Mouse (Mus musculus): ENCODE results near the gene Fyn. TPM values are rescaled to one million over a fixed set of nuclear protein-coding genes. Genes with fewer than 3 reads are reported as not detected.

Fyn gene
- total RNA-seq, 2 experiments from 2014 or later: 116 to 117 TPM

DNA sequence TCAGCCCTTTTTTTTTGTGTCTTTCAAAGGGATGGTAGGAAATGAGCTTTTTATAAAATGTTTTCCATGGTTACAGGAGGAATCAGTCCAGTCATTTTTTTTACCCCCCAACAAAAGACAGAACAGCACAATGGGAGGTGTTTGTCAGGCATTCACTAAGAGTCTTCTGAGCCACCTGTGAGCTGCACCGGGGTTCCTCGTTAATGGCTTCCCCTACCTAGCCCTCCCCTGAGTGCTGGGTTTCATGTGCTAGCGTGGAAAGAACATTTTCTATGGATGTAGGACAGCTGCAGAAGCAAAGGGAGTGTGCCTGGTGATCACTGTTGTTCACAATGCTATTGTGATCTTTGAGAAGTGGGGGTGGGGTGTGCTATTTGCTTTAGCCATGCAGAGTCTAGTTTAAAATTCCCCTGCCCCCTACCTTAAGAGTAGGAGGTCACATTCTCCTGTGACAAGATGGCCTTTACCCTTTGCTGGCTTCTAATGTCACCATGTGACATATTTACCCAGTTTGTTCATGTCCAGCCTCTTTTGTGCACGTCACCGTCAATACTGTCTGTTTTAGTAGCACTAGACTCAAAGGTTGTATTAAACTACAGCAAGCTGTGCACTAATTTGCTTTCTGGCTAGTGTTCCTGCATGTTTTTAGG, 11.2 kb downstream of the Fyn start:
- DNase-seq (ENCODE audit: extremely low spot score in 1 of 2, low spot score in 2 of 2): no peak
- no peak overlapping the region for H3K27ac ChIP-seq
- no peak overlapping the region for H3K4me3 ChIP-seq
- intact Hi-C loops (cut with DNase I): loop anchor here (5.0 kb wide), 1 partner anchor 127 kb away; no protein-coding TSS in a partner anchor
- no peak for TF ChIP-seq CTCF (IDR thresholded peaks at IDR 0.05)

DNA sequence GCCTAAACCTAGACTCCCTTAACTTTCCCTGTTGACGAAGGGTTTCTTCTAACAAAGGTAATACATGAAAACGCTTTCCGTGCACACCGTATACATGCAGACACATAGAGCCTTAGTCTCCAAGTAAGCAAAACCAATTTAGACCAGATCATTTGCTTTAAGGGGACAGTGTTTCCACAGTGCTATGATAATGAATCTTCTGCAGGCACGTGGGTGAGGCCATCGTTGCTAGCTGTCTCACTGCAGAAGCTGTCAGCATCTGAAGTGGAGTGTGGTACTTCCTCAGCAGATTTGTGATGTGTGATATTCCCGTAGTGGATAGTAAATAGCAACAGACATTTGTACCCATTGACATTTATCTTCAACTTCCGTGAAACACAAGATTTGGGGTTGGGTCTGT, 16.6 kb downstream of the Fyn start:
- TF ChIP-seq CTCF (IDR thresholded peaks at IDR 0.05): no peak
- no peak for DNase-seq (ENCODE audit: extremely low spot score in 1 of 2, low spot score in 2 of 2)
- intact Hi-C loops (cut with DNase I): no loop called here
- Histone ChIP-seq H3K27ac (no peak overlapping the region), H3K4me3 (no peak overlapping the region)

GRCm38 (mm10) chr10:39386203-39386602, 17.5 kb downstream of the Fyn start:
- intact Hi-C loops (cut with DNase I): no loop called here

DNA sequence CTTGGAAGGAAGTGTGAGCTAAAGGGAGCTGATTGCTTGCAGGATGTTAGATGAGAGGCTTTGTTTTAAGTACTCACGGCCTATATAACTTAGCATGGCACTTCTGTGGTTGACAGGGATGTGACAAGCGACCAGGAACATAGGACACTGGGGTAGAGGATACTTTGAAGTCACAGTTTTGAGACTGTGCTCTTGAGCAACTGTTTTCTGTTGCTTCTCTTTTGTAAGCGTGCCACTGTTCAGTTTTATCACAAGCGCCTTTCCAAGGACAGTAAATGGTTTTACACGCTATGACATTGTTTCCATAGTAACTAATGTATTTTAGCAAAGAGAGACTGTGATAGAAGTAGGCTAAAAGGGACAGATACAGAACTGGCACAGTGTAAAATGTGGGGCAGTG, 18.4 kb downstream of the Fyn start:
- no peak for DNase-seq (ENCODE audit: extremely low spot score in 1 of 2, low spot score in 2 of 2)
- Histone ChIP-seq H3K27ac (peak overlapping the region; percentile 40; the same call in 1 of the 2 replicates), H3K4me3 (no peak overlapping the region)
- TF ChIP-seq CTCF (IDR thresholded peaks at IDR 0.05): no peak
- intact Hi-C loops (cut with DNase I): no loop called here

More at GRCm38 (mm10) chr10:39386203-39386602, 17.5 kb downstream of the Fyn start:
- DNase-seq (ENCODE audit: extremely low spot score in 1 of 2, low spot score in 2 of 2): no peak
- Histone ChIP-seq H3K27ac (no peak overlapping the region), H3K4me3 (no peak overlapping the region)
- no peak for TF ChIP-seq CTCF (IDR thresholded peaks at IDR 0.05)

GRCm38 (mm10) chr10:39387556-39387955, 18.9 kb downstream of the Fyn start:
- peak in 1 of 2 experiments; percentile 15 for DNase-seq (ENCODE audit: extremely low spot score in 1 of 2, low spot score in 2 of 2)
- Histone ChIP-seq H3K27ac (no peak overlapping the region; the same call in 1 of the 2 replicates), H3K4me3 (no peak overlapping the region)
- no peak for TF ChIP-seq CTCF (IDR thresholded peaks at IDR 0.05)
- intact Hi-C loops (cut with DNase I): no loop called here

GRCm38 (mm10) chr10:39388144-39388543, 19.5 kb downstream of the Fyn start:
- Histone ChIP-seq H3K27ac (no peak overlapping the region), H3K4me3 (no peak overlapping the region)
- intact Hi-C loops (cut with DNase I): no loop called here
- DNase-seq (ENCODE audit: extremely low spot score in 1 of 2, low spot score in 2 of 2): no peak
- TF ChIP-seq CTCF (IDR thresholded peaks at IDR 0.05): no peak

DNA sequence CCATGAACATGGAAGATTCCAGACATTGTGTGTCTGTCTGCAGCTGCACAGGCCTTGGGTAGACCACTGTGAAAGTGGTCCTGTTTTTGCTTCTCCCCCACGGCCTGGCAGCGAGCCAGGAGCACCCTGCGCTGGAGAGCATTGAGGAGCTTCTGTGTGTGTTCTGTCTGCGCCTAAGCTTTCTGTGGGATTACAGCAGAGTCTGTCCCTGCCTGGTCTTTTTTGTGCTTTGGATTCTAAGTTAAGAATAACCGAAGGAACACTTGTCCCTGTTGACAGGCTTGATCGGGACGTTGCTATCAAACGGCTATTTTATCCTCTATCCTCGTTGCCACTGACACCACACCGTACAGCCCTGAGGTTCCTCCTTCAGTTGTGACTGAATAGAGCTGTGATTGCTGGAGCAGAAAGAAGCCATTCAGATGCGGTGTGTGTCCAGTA, 20.8 kb downstream of the Fyn start:
- intact Hi-C loops (cut with DNase I): no loop called here
- no peak for TF ChIP-seq CTCF (IDR thresholded peaks at IDR 0.05)
- no peak for DNase-seq (ENCODE audit: extremely low spot score in 1 of 2, low spot score in 2 of 2)
- Histone ChIP-seq H3K27ac (no peak overlapping the region), H3K4me3 (no peak overlapping the region)

DNA sequence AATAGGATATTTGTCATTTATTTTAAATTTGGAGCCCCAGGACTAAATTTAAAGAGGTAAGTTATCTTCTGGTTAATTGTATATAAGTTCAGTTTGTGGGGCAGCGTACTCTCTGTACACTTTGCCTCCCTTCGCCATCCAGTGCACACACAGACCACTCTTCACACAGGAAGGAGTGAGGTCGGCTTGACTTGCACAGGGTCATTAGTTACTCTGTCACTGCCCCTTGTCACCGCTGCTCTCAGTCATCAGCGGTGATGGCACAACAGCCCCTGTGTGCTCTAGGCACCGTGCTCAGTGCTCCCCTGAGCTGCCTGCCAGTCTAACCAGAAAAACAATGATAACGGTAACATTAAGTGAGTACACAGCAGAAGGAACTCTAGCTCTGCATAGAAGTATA, 21.9 kb downstream of the Fyn start:
- intact Hi-C loops (cut with DNase I): no loop called here
- Histone ChIP-seq H3K4me3 (no peak overlapping the region), H3K27ac (no peak overlapping the region)
- no peak for DNase-seq (ENCODE audit: extremely low spot score in 1 of 2, low spot score in 2 of 2)
- no peak for TF ChIP-seq CTCF (IDR thresholded peaks at IDR 0.05)

DNA sequence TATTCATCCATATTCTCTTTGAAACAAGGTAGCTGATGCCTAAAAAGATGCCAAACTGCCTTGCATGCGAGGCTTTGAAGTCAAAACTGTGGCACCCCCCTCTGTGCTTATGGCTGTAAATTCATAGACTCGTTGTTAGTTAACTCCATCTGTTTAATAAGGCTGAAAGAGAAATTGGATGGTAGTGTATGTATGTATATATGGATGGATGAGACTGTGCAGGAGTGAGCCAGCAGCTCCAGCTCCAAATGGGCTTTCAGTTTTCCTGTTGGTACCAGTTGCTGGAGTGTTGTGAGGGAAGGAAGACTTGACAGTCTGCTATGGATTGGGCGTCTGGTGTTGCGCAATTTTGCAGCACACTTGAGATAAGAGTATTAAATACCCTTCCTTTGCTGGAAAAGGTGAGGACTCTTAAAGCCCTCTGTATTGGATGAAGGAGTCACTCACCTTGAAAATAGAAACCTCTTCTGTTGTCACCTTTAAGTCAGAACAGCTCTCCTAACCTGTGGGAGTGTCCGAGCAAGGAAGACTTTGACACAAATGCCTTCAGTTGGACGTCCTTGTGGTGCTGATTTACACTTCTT, 24.3 kb downstream of the Fyn start:
- no peak for DNase-seq (ENCODE audit: extremely low spot score in 1 of 2, low spot score in 2 of 2)
- H3K4me3 ChIP-seq: no peak overlapping the region
- no peak overlapping the region for H3K27ac ChIP-seq
- intact Hi-C loops (cut with DNase I): no loop called here
- TF ChIP-seq CTCF (IDR thresholded peaks at IDR 0.05): no peak

DNA sequence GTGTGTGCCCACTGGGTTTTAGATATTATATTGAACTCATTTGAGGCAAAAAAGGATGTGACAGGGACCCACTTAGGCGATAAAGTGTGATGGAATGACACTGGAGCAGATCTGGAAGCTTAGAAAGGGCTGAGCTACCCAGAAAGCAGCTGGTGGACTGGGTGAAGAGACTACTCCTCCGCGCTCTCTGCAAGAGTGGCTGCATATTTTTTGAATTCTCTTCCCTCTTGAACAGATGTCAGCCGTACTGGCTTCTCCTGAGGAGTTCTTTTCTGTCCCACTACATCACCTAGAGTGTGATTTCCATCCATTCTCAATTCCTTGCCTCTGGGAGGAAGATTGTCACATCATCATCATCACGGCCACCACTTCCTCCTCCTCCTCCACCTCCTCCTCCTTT, 26.9 kb downstream of the Fyn start:
- TF ChIP-seq CTCF (IDR thresholded peaks at IDR 0.05): no peak
- intact Hi-C loops (cut with DNase I): no loop called here
- no peak overlapping the region for H3K4me3 ChIP-seq
- no peak for DNase-seq (ENCODE audit: extremely low spot score in 1 of 2, low spot score in 2 of 2)
- H3K27ac ChIP-seq: no peak overlapping the region; the same call in 1 of the 2 replicates

DNA sequence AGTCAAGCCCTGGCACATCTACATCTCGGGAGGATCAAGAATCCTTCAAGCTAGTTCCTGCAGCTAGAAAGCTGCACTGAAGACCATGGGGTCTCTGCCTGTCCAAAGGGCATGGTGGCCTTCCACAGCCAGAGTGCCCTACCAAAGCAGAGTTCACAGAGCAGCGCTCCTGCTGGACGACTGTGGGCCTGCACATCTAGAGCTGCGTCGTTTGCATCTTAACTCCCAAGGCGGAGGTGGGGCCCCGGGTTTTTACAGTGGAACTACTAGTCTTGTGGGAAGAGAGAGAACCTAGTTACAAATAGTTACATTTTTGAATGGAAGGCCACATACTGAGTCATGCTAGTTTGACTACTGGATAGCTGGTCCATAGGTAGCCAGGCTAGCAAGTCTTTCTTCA, 30.3 kb downstream of the Fyn start:
- TF ChIP-seq CTCF (IDR thresholded peaks at IDR 0.05): no peak
- Histone ChIP-seq H3K4me3 (no peak overlapping the region), H3K27ac (no peak overlapping the region)
- no peak for DNase-seq (ENCODE audit: extremely low spot score in 1 of 2, low spot score in 2 of 2)
- intact Hi-C loops (cut with DNase I): no loop called here

- TF ChIP-seq CTCF (IDR thresholded peaks at IDR 0.05): no peak
- DNase-seq (ENCODE audit: extremely low spot score in 1 of 2, low spot score in 2 of 2): no peak
- Histone ChIP-seq H3K27ac (no peak overlapping the region), H3K4me3 (no peak overlapping the region)
- intact Hi-C loops (cut with DNase I): no loop called here
Observed at GRCm38 (mm10) chr10:39400155-39400554, 31.5 kb downstream of the Fyn start.

GRCm38 (mm10) chr10:39402487-39402886, 33.8 kb downstream of the Fyn start:
- intact Hi-C loops (cut with DNase I): no loop called here

More at GRCm38 (mm10) chr10:39402487-39402886, 33.8 kb downstream of the Fyn start:
- no peak overlapping the region for H3K27ac ChIP-seq
- no peak for DNase-seq (ENCODE audit: extremely low spot score in 1 of 2, low spot score in 2 of 2)
- H3K4me3 ChIP-seq: no peak overlapping the region
- TF ChIP-seq CTCF (IDR thresholded peaks at IDR 0.05): no peak

Data from left cerebral cortex, adult 2 months (tissue).